Mouse (Mus musculus): Measurements from ENCODE around the gene Gm37419.

Gm37419 gene

GRCm38 (mm10) chr16:23993351-23994321 is 5.4 kb downstream of the Gm37419 start:
- DNase-seq (ENCODE audit: extremely low spot score, low read depth, low spot score): no peak

GRCm38 (mm10) chr16:23996342-23996741 is 8.1 kb downstream of the Gm37419 start:
- DNase-seq (ENCODE audit: extremely low spot score, low read depth, low spot score): no peak

- DNase-seq (ENCODE audit: extremely low spot score, low read depth, low spot score): no peak
Observed at GRCm38 (mm10) chr16:23997228-23997627, 8.9 kb downstream of the Gm37419 start.

- DNase-seq (ENCODE audit: extremely low spot score, low read depth, low spot score): no peak
Observed at GRCm38 (mm10) chr16:23997912-23998311, 9.6 kb downstream of the Gm37419 start.

- no peak for DNase-seq (ENCODE audit: extremely low spot score, low read depth, low spot score)
Observed at GRCm38 (mm10) chr16:24005928-24006327, 17.6 kb downstream of the Gm37419 start.

- DNase-seq (ENCODE audit: extremely low spot score, low read depth, low spot score): no peak
Observed at GRCm38 (mm10) chr16:24009891-24010290, 21.6 kb downstream of the Gm37419 start.

- no peak for DNase-seq (ENCODE audit: extremely low spot score, low read depth, low spot score)
Observed at GRCm38 (mm10) chr16:24011306-24011705, 23.0 kb downstream of the Gm37419 start.

GRCm38 (mm10) chr16:24012066-24012465 is 23.8 kb downstream of the Gm37419 start:
- no peak for DNase-seq (ENCODE audit: extremely low spot score, low read depth, low spot score)

GRCm38 (mm10) chr16:24014378-24014777 is 26.1 kb downstream of the Gm37419 start:
- no peak for DNase-seq (ENCODE audit: extremely low spot score, low read depth, low spot score)

GRCm38 (mm10) chr16:24016273-24016672 is 28.0 kb downstream of the Gm37419 start:
- DNase-seq (ENCODE audit: extremely low spot score, low read depth, low spot score): no peak

- DNase-seq (ENCODE audit: extremely low spot score, low read depth, low spot score): no peak
Observed at GRCm38 (mm10) chr16:24016742-24017141, 28.5 kb downstream of the Gm37419 start.

GRCm38 (mm10) chr16:24021722-24022121 is 33.4 kb downstream of the Gm37419 start:
- DNase-seq (ENCODE audit: extremely low spot score, low read depth, low spot score): no peak

GRCm38 (mm10) chr16:24022605-24023004 is 34.3 kb downstream of the Gm37419 start:
- DNase-seq (ENCODE audit: extremely low spot score, low read depth, low spot score): no peak

- DNase-seq (ENCODE audit: extremely low spot score, low read depth, low spot score): no peak
Observed at GRCm38 (mm10) chr16:24025442-24025841, 37.2 kb downstream of the Gm37419 start.

GRCm38 (mm10) chr16:24029965-24030672 is 41.8 kb downstream of the Gm37419 start:
- DNase-seq (ENCODE audit: extremely low spot score, low read depth, low spot score): no peak

- no peak for DNase-seq (ENCODE audit: extremely low spot score, low read depth, low spot score)
Observed at GRCm38 (mm10) chr16:24033259-24033658, 45.0 kb downstream of the Gm37419 start.

- DNase-seq (ENCODE audit: extremely low spot score, low read depth, low spot score): no peak
Observed at GRCm38 (mm10) chr16:24034450-24034849, 46.2 kb downstream of the Gm37419 start.

- no peak for DNase-seq (ENCODE audit: extremely low spot score, low read depth, low spot score)
Observed at GRCm38 (mm10) chr16:24035767-24036166, 47.5 kb downstream of the Gm37419 start.

GRCm38 (mm10) chr16:24036398-24036797 is 48.1 kb downstream of the Gm37419 start:
- DNase-seq (ENCODE audit: extremely low spot score, low read depth, low spot score): no peak

Data from hindlimb bud, embryonic 11.5 days (tissue).